Mouse (Mus musculus): ENCODE results near the gene Gm10488.
"Not testable (repeated sequence)": the region's sequence is repeated elsewhere in the genome, so short reads cannot be mapped to it uniquely, and the experiment has no call there.

The Gm10488 gene

DNA sequence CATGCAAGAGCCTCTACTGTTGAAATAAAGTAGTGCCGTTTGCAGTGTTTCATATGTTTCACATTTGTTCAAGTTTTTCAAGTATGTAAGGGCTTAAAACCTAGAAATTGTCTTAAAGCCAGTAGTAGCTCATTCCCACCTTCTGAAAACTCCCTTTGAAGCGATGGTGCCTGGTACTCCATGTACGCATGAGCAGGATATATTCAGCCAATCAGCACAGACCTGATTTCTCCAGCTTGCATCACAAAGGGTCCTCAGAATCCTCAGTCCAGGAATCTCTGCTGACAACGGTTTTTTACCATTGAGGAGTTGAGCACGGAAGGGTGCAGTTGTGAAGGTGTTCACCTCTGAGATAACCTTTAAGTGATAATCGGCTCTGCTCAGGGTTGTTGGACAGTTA is at the start of gene Gm10488:
TSS of gene Gm10488 (plus strand) at position 301 of the 400 bp plus-strand sequence.
- DNase-seq: not testable (repeated sequence)
